Mouse (Mus musculus) hindlimb bud, embryonic 11.5 days (tissue): ENCODE measurements around the gene Ywhaq.

Source experiments
- DNase-seq: peaks from one replicate; pipeline ENCODE4 v3.0.0-alpha.2; 2012; ENCODE audit warnings: low read depth, low spot score; ENCODE audit errors: extremely low spot score

The Ywhaq gene

GRCm38 (mm10) chr12:21417100-21418070, at the start of gene Ywhaq:
TSS of gene Ywhaq (minus strand) at chr12:21417637.
- peak; percentile 96 for DNase-seq

- DNase-seq = no peak
These were observed 46.0 kb upstream of the Ywhaq start for GRCm38 (mm10) chr12:21463448-21463891.

- no peak for DNase-seq
These were observed 45.2 kb upstream of the Ywhaq start for GRCm38 (mm10) chr12:21462658-21463057.

- DNase-seq = no peak
These were observed 42.2 kb upstream of the Ywhaq start for GRCm38 (mm10) chr12:21459681-21460080.

- no peak for DNase-seq
These were observed 38.6 kb upstream of the Ywhaq start for GRCm38 (mm10) chr12:21456021-21456420.

GRCm38 (mm10) chr12:21451752-21452151, 34.3 kb upstream of the Ywhaq start:
- DNase-seq = no peak

GRCm38 (mm10) chr12:21451351-21451750, 33.9 kb upstream of the Ywhaq start:
- no peak for DNase-seq

- DNase-seq = no peak
These were observed 26.3 kb upstream of the Ywhaq start for GRCm38 (mm10) chr12:21443783-21444182.

GRCm38 (mm10) chr12:21441870-21442269, 24.4 kb upstream of the Ywhaq start:
- DNase-seq = no peak

- no peak for DNase-seq
These were observed 22.0 kb upstream of the Ywhaq start for GRCm38 (mm10) chr12:21439428-21439827.

- DNase-seq = no peak
These were observed 21.4 kb upstream of the Ywhaq start for GRCm38 (mm10) chr12:21438750-21439394.

- no peak for DNase-seq
These were observed 20.9 kb upstream of the Ywhaq start for GRCm38 (mm10) chr12:21438294-21438693.

GRCm38 (mm10) chr12:21431950-21432349, 14.5 kb upstream of the Ywhaq start:
- DNase-seq = no peak

- DNase-seq = no peak
These were observed 13.6 kb upstream of the Ywhaq start for GRCm38 (mm10) chr12:21431039-21431438.

- no peak for DNase-seq
These were observed 12.7 kb upstream of the Ywhaq start for GRCm38 (mm10) chr12:21430140-21430539.

GRCm38 (mm10) chr12:21429021-21429420, 11.6 kb upstream of the Ywhaq start:
- DNase-seq = no peak

- DNase-seq = no peak
These were observed 8.9 kb upstream of the Ywhaq start for GRCm38 (mm10) chr12:21426065-21426940.

GRCm38 (mm10) chr12:21424683-21425082, 7.2 kb upstream of the Ywhaq start:
- no peak for DNase-seq

- DNase-seq = no peak
These were observed 1.2 kb upstream of the Ywhaq start for GRCm38 (mm10) chr12:21418621-21419131.

GRCm38 (mm10) chr12:21418083-21418482, 646 bp upstream of the Ywhaq start:
- DNase-seq = no peak

- DNase-seq = no peak
These were observed 931 bp downstream of the Ywhaq start for GRCm38 (mm10) chr12:21416506-21416905.
